Mouse (Mus musculus) lung, embryonic 14.5 days (tissue): ENCODE data around the gene Otof. TPM values are rescaled to one million over a fixed set of nuclear protein-coding genes. Genes with fewer than 3 reads are reported as not detected.

Experiments used
- ATAC-seq: fragments of 200-750 bp; cut with Nextera tagmentation; 2 replicates; pipeline ENCODE4 v1.8.0; 2017; ENCODE audit warnings: mild to moderate bottlenecking, moderate TSS enrichment, moderate library complexity; ENCODE audit not compliant: insufficient read depth
- DNase-seq: peaks from one replicate; pipeline ENCODE4 v3.0.0-alpha.2; 2015
- H3K27ac ChIP-seq: fragments of 300-500 bp; sonication (generic); 2 replicates; pipeline ENCODE4 v1.5.1; 2014; ENCODE audit warnings: low read depth, mild to moderate bottlenecking, moderate library complexity
- H3K27me3 ChIP-seq: fragments of 300-500 bp; sonication (generic); 2 replicates; pipeline ENCODE4 v1.6.1; 2014; ENCODE audit warnings: low read length, control low read depth; ENCODE audit not compliant: insufficient read depth
- H3K36me3 ChIP-seq: fragments of 300-500 bp; sonication (generic); 2 replicates; pipeline ENCODE4 v1.6.1; 2014; ENCODE audit warnings: control low read depth; ENCODE audit not compliant: insufficient read depth
- H3K4me1 ChIP-seq: fragments of 300-500 bp; sonication (generic); 2 replicates; pipeline ENCODE4 v1.6.1; 2014; ENCODE audit warnings: antibody characterized with exemption, control low read depth; ENCODE audit not compliant: insufficient read depth
- H3K4me2 ChIP-seq: fragments of 300-500 bp; sonication (generic); 2 replicates; pipeline ENCODE4 v1.6.1; 2014; ENCODE audit warnings: mild to moderate bottlenecking
- H3K4me3 ChIP-seq: fragments of 300-500 bp; sonication (generic); 2 replicates; pipeline ENCODE4 v1.5.1; 2014; ENCODE audit warnings: low read depth, low read length
- H3K9ac ChIP-seq: fragments of 300-500 bp; sonication (generic); 2 replicates; pipeline ENCODE4 v1.6.1; 2014
- H3K9me3 ChIP-seq: fragments of 300-500 bp; sonication (generic); 2 replicates; pipeline ENCODE4 v1.6.1; 2016; ENCODE audit warnings: low read depth, low read length, control low read depth
- CTCF ChIP-seq: IDR thresholded peaks from 2 replicates; pipeline ENCODE4 v1.5.1; 2016; ENCODE audit warnings: antibody characterized with exemption, low read depth
- WGBS: fragments of 180-500 bp; shearing (Covaris S2); extraction: QIAGEN DNeasy Blood & Tissue Kit; methylation state at CpG from one replicate; pipeline ENCODE4 v1.1.7; 2014; 5-methylcytosine and 5-hydroxymethylcytosine counted together
- polyA plus RNA-seq: library from polyadenylated mRNA; unstranded; fragments of >200 nt; fragmentation: Nextera tagmentation; extraction: Ambion mirVana; gene quantifications from 2 replicates; pipeline ENCODE4 v1.2.1, GENCODE M21; 2014

Otof gene
- polyA plus RNA-seq, 1 experiment from 2014 or later = 1.7 TPM

- Histone ChIP-seq H3K9me3 (no peaks in the 10 kb centered on the region), H3K27ac (no peak overlapping the region), H3K4me2 (no peak overlapping the region), H3K4me1 (no peaks in the 10 kb centered on the region), H3K4me3 (no peak overlapping the region), H3K27me3 (no peaks in the 10 kb centered on the region), H3K36me3 (no peaks in the 10 kb centered on the region), H3K9ac (no peak overlapping the region)
- DNase-seq = peak; percentile 67
- 50% methylated on average over 6 of the region's 6 CpGs for WGBS
- TF ChIP-seq CTCF = no peak
- no peak for ATAC-seq
Observed at GRCm38 (mm10) chr5:30427406-30427805, 34.3 kb downstream of the Otof start.

DNA sequence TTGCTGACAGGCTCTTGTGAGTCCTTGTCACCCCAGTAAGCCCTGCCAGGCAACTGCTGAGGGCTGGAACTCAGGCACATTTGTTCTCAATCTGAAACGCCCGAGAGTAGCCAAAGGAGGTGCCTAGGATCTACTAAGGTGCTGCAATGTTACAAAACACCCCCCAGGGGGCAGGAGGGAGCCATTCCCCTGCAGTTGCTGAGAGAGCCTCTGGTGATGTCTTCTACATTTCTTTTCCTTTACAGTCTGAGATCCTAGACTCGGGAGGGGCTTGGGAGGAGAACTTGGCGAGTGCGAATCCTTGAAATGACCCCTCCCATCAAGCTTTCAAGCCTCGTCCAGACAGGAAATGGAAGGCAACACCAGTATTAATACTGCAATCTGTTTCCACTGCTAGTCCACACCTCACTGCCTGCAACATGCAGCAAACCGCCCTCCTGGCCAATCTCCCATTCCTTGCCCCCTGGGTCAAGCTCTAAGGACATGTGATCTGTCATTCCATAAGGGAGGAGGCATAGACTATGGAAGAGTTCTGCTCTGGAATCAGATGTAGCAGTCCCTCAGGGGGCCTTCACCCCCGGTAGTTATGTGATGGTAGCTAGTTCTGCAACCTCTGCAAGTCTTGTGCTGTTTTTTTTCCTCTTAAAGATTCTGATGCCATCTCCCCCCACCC lies 38.0 kb downstream of the Otof start:
- Histone ChIP-seq H3K9ac (no peak overlapping the region), H3K27me3 (no peaks in the 10 kb centered on the region), H3K4me1 (no peaks in the 10 kb centered on the region), H3K4me3 (no peak overlapping the region), H3K36me3 (no peaks in the 10 kb centered on the region), H3K27ac (no peak overlapping the region), H3K9me3 (no peaks in the 10 kb centered on the region), H3K4me2 (no peak overlapping the region)
- ATAC-seq (peak; percentile 84), DNase-seq (peak; percentile 88)
- WGBS = 14% methylated on average over 8 of the region's 8 CpGs
- TF ChIP-seq CTCF = peak; percentile 86

DNA sequence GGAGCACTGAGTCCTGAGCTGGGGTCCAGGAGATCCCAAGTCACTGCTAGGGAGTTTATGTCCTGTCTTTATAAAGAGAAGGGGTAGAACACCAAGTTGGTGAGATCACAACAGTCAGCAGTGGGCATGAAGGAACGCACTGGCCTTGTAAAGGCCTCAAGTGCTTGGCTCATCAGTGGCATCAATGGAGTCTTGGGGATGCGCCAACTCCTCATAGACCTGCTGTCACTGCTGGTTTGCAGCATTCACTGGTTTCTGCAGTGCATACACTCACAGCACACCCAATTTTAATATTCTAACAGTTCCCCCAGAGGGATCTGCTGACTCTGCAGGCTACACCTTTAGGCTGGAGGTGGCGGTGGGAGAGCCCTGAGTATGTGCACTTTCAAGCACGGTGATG lies 38.6 kb downstream of the Otof start:
- Histone ChIP-seq H3K4me3 (no peak overlapping the region), H3K9ac (no peak overlapping the region), H3K36me3 (no peaks in the 10 kb centered on the region), H3K4me1 (no peaks in the 10 kb centered on the region), H3K27me3 (no peaks in the 10 kb centered on the region), H3K9me3 (no peaks in the 10 kb centered on the region), H3K4me2 (no peak overlapping the region), H3K27ac (no peak overlapping the region)
- DNase-seq (no peak), ATAC-seq (no peak)
- WGBS = 72% methylated on average over 4 of the region's 4 CpGs
- no peak for TF ChIP-seq CTCF

GRCm38 (mm10) chr5:30416665-30417064 lies 45.1 kb downstream of the Otof start:
- 69% methylated on average over 5 of the region's 5 CpGs for WGBS
- no peak overlapping the region for H3K4me2 ChIP-seq

DNA sequence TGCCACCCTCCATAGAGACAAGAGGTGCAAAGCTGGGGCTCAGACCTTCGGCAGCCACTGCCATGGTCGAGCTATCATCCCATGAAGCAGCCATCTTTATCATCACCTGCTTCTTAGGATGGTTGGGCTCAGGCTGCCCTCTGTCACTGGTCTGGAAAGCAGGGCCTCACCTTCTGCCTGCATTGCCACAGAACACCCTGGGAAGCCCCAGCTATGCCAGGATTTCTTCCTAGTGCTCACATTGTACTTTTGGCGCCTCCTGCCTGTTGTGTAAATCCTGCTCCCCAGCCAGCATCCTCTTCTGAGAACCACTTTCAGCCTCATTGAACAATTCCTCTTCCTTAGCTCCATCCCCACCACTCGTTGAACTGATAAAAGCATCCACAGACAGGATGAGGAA lies 45.9 kb downstream of the Otof start:
- 67% methylated on average over 4 of the region's 4 CpGs for WGBS
- Histone ChIP-seq H3K4me3 (no peak overlapping the region), H3K36me3 (no peaks in the 10 kb centered on the region), H3K27me3 (no peaks in the 10 kb centered on the region), H3K4me2 (no peak overlapping the region), H3K9ac (no peak overlapping the region), H3K9me3 (no peaks in the 10 kb centered on the region), H3K4me1 (no peaks in the 10 kb centered on the region), H3K27ac (no peak overlapping the region)
- TF ChIP-seq CTCF = no peak
- no peak for ATAC-seq
- DNase-seq = no peak

More at GRCm38 (mm10) chr5:30416665-30417064, 45.1 kb downstream of the Otof start:
- Histone ChIP-seq H3K27me3 (no peaks in the 10 kb centered on the region), H3K4me3 (no peak overlapping the region), H3K9me3 (no peaks in the 10 kb centered on the region), H3K4me1 (no peaks in the 10 kb centered on the region), H3K27ac (no peak overlapping the region), H3K36me3 (no peaks in the 10 kb centered on the region), H3K9ac (no peak overlapping the region)
- TF ChIP-seq CTCF = no peak
- no peak for DNase-seq
- ATAC-seq = no peak

- DNase-seq (no peak), ATAC-seq (no peak)
- WGBS = 38% methylated on average over 2 of the region's 2 CpGs
- Histone ChIP-seq H3K36me3 (no peaks in the 10 kb centered on the region), H3K9ac (no peak overlapping the region), H3K4me2 (no peak overlapping the region), H3K27ac (no peak overlapping the region), H3K27me3 (no peaks in the 10 kb centered on the region), H3K4me3 (no peak overlapping the region), H3K4me1 (no peaks in the 10 kb centered on the region), H3K9me3 (no peaks in the 10 kb centered on the region)
- no peak for TF ChIP-seq CTCF
Observed at GRCm38 (mm10) chr5:30415381-30415780, 46.4 kb downstream of the Otof start.

- no peaks in the 10 kb centered on the region for H3K36me3 ChIP-seq
- no peaks in the 10 kb centered on the region for H3K4me1 ChIP-seq
- no peak overlapping the region for H3K4me3 ChIP-seq
- ATAC-seq = no peak
- H3K4me2 ChIP-seq = no peak overlapping the region
- H3K27me3 ChIP-seq = no peaks in the 10 kb centered on the region
- no peak for TF ChIP-seq CTCF
- H3K9me3 ChIP-seq = no peaks in the 10 kb centered on the region
- no peak for DNase-seq
- 55% methylated on average over 10 of the region's 10 CpGs for WGBS
- no peak overlapping the region for H3K27ac ChIP-seq
- no peak overlapping the region for H3K9ac ChIP-seq
Observed at GRCm38 (mm10) chr5:30411524-30411923, 50.2 kb downstream of the Otof start.
